Mouse (Mus musculus) layer of hippocampus, adult 8-10 months (tissue): Measurements from ENCODE around the gene Cfap52. TPM values are rescaled to one million over a fixed set of nuclear protein-coding genes. Genes with fewer than 3 reads are reported as not detected.

ENCODE experiments used
- DNase-seq, 2 experiments: peaks; one replicate each; pipeline ENCODE4 v3.0.0; 2022; ENCODE audit warnings: low spot score in 2 of 2
- total RNA-seq, 4 experiments: library from RNA; stranded (reverse); gene quantifications; 2 replicates each; pipeline ENCODE4 v1.2.4; 2022

Cfap52 gene
- total RNA-seq, 4 experiments from 2014 or later, result 0.68 to 2.1 (median 1.3) TPM

GRCm38 (mm10) chr11:67926348-67927055, 38.9 kb downstream of the Cfap52 start:
- no peak for DNase-seq

DNA sequence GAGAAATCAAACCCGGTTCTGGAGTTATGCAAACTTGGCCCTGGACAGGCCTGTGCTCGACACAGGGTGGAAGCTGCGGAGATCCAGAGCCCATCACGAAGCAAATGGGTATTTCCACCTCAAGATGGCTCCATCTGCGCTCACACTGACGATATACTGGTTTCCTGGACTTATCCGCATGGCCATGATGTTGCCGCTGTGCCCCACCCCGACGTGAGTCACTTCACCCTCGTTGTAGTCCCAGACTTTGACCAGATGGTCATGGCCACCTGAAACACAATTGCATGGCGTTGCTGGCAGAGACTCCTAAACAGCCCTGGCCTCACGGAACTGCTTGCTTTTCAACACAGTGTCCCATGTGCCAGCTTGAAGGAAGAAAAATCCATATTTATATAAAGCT, 40.5 kb downstream of the Cfap52 start:
- no peak for DNase-seq

GRCm38 (mm10) chr11:67923720-67924119, 41.7 kb downstream of the Cfap52 start:
- no peak for DNase-seq

DNA sequence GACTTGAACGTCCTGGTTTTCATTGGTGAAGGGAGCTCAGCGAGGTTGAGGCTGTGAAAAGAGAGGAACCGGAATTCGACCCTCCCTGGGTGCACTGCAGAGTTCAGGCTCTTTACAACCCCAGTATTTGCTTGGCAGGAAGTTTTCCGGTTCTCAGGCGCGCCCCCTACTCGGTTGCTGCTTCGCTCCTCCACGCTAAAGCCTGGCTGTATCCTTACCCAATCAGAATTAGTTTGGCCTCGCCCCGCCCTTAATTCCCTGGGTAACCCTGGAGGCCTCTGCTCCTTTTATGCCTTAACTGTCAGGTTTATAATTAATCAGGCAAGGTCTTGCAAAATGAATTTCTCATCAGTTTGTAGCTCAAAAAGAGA, 42.7 kb downstream of the Cfap52 start:
- peak in 1 of 2 experiments; percentile 21 for DNase-seq

GRCm38 (mm10) chr11:67921827-67922754, 43.4 kb downstream of the Cfap52 start, which contains the start of gene Usp43:
Gene Usp43 (minus strand): TSS chr11:67922153.
- DNase-seq, result no peak

GRCm38 (mm10) chr11:67921091-67921826, 44.2 kb downstream of the Cfap52 start:
- DNase-seq, result no peak

DNA sequence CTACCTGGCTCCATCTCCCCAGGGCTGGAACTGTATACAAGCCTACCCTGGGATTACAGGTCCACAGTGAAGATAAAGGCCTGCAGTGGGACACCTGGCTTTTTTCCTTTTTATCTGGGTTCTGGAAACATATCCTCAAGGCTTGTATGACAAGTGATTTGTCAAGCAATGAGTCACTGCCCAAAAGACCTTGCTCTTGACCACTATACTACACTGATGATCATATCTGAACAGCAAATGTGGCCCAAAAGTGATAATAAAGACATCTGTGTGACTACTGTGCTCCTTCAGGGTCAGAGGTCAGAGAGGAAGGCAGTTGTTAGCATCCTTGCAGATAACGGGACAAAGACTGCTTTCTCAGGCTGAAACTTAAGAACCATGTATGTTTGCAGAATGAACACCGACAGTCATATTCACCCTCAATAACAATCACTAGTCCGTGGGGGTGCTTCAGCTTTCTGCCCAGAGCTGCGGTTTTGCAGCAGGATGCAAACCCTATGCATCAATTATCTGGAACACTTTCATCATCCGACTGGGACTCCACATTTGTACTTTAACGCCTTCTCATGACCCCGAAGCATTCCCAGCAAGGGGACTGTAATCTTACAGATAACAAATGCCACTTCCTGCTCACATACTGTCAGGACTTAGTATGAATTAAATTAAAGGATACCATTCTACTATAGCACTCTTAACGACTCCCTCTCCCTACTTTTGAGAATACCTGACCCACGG, 45.1 kb downstream of the Cfap52 start:
- no peak for DNase-seq

GRCm38 (mm10) chr11:67919593-67919992, 45.9 kb downstream of the Cfap52 start:
- no peak for DNase-seq

DNA sequence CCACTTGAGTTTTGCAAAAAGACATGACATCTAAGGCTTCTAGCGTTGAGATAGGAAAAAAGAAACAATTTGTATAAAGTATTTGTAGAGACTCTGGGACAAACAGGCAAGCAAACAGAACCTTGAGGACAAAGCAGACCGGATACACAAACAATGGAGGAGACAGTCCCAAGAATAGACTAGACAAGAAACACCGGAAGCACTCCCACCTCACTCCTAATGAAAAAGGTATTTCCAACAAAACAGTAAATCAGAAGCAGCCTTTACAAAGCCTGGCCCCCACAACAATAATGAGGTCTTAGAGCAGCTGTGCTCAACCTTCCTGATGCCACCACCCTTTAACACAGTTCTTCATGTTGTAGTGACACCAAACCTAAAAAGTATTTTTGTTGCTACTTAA, 48.3 kb downstream of the Cfap52 start:
- DNase-seq, result no peak

DNA sequence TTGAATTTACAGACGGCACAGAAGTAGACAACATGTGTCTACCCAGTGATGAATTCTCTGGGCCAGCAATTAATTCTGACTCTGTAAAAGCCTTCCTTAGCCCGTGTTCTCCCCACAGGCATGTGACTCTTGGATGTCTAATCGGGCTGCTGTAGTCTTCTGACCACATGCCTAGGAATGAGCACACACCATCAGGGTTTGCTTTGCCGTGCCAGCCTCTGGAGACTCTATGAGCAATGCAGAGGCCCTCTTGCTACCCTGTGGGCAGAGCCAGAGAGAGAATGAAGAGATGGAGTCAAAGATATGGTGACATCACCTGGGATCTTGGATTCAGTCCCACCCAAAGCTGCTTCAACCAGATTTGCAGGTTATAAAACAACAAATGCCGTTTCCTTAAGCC, 54.4 kb downstream of the Cfap52 start:
- DNase-seq, result no peak

- DNase-seq, result no peak
Measured at GRCm38 (mm10) chr11:67903756-67904155, 61.7 kb downstream of the Cfap52 start.

DNA sequence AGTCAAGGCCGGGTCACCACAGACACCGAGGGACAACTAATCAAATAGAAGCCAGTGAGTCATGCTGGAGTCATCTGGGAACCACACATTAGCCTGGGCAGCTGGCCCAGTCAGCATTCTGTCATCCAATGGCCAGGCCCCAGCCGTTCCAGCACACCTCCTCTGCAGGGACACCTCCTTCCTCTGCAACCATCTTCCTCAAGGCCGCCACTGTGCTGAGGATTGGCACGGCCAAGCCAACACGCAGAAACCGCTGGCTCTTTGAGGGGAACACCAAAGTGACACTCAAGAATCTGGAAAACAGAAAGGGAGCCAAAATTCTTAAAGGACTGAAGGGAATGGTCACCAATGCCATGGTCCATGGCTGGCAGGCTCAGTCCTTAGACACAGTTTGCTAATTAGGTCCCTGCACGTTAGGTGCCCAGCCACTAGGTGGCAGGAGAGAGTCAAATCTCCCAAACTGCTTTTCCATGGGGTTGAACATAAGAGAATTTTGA, 68.3 kb downstream of the Cfap52 start:
- peak; percentile 16 to 62 for DNase-seq

DNA sequence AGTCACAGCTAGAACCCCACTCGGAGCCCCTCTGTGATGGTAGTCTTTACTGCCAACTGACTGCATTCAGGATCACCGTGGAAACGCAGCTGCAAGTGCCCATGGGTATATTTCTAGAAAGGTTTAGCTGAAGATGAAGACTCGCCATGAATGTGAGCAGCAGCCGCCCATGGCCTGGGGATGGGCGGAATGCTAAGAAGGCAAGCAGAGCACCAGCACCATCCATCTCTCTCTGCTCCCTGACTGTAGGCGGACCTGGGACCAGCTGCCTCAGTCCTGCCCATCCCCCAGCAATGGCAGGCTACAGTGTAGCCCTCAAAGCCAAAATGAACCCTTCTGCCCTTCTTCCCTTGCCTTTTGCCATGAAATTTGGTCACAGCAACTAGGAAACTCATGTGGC, 69.8 kb downstream of the Cfap52 start:
- DNase-seq, result no peak

DNA sequence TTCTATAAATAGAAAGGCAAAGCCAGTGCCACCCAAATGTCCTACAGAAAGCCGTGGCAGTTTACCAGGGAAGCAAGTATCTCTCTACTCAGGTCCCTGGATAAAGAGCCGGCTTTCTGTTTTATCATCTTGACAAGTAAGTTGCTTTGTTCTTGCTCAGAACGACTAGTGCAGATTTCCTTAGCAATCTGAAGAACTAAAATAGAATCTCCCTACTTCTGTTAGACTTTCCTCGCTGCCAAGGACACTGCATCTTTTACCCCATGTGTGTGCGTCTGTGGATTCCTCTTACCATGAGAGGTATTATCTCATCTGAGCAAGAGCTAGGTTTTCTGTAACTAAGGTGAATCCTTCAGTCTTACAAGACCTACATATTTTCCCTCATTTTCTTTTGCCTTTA, 76.9 kb downstream of the Cfap52 start:
- DNase-seq, result no peak

- no peak for DNase-seq
Measured at GRCm38 (mm10) chr11:67885921-67886320, 79.5 kb downstream of the Cfap52 start.

Other genes with a start within 250 kb of the Cfap52 start
- gene Glp2r, start 194.5 kb downstream of the Cfap52 start, total RNA-seq, result 1 to 10 TPM; 1.7 to 2.2 (median 1.8) TPM
- not detected for gene Gsg1l2, start 191.0 kb downstream of the Cfap52 start, total RNA-seq
- not detected for gene Dhrs7c, start 167.5 kb downstream of the Cfap52 start, total RNA-seq
- gene Usp43, start 43.5 kb downstream of the Cfap52 start, total RNA-seq, result 1 to 10 TPM in 3 of 4 experiments, under 1 TPM in 1; 0.74 to 1.4 (median 1.0) TPM
- gene Stx8, start 542 bp upstream of the Cfap52 start, total RNA-seq, result 10 to 100 TPM; 30.2 to 39.8 (median 35.9) TPM